Mouse (Mus musculus): ENCODE results near the gene Kcnj9. TPM values are rescaled to one million over a fixed set of nuclear protein-coding genes. Genes with fewer than 3 reads are reported as not detected.

Kcnj9 gene
- polyA plus RNA-seq, 1 experiment: 1.5 TPM

- Histone ChIP-seq H3K36me3 (ENCODE audit: control insufficient read depth, insufficient read depth, low read length) (no peaks in the 10 kb centered on the region), H3K4me1 (replicated peaks; ENCODE audit: control insufficient read depth, insufficient read depth, low read length) (peaks cover 9% of the 10 kb centered on the region), H3K27ac (ENCODE audit: control insufficient read depth, insufficient read depth, low read length) (no peak overlapping the region), H3K27me3 (ENCODE audit: control insufficient read depth, insufficient read depth, low read length) (no peaks in the 10 kb centered on the region), H3K4me3 (ENCODE audit: control insufficient read depth, insufficient read depth, low read length) (no peak overlapping the region)
- TF ChIP-seq POLR2A (IDR thresholded peaks at IDR 0.05; ENCODE audit: control insufficient read depth, extremely low read depth, insufficient read depth, low read length, poor library complexity): no peak
- no peak for TF ChIP-seq CTCF (IDR thresholded peaks at IDR 0.05; ENCODE audit: borderline replicate concordance, control insufficient read depth, extremely low read depth, insufficient read depth, low read length, poor library complexity)
- 89% methylated on average over 6 of the region's 6 CpGs for WGBS
- DNase-seq: no peak
Observed at GRCm38 (mm10) chr1:172273386-172273785, 55.7 kb downstream of the Kcnj9 start.

GRCm38 (mm10) chr1:172271765-172272164 lies 57.4 kb downstream of the Kcnj9 start:
- Histone ChIP-seq H3K4me3 (ENCODE audit: control insufficient read depth, insufficient read depth, low read length) (no peak overlapping the region), H3K4me1 (replicated peaks; ENCODE audit: control insufficient read depth, insufficient read depth, low read length) (peaks cover 4% of the 10 kb centered on the region; the same call in 1 of the 2 replicates), H3K36me3 (ENCODE audit: control insufficient read depth, insufficient read depth, low read length) (no peaks in the 10 kb centered on the region), H3K27me3 (ENCODE audit: control insufficient read depth, insufficient read depth, low read length) (no peaks in the 10 kb centered on the region), H3K27ac (ENCODE audit: control insufficient read depth, insufficient read depth, low read length) (no peak overlapping the region)
- no peak for DNase-seq
- WGBS: 94% methylated on average over 10 of the region's 10 CpGs
- TF ChIP-seq POLR2A (IDR thresholded peaks at IDR 0.05; ENCODE audit: control insufficient read depth, extremely low read depth, insufficient read depth, low read length, poor library complexity) (no peak), CTCF (IDR thresholded peaks at IDR 0.05; ENCODE audit: borderline replicate concordance, control insufficient read depth, extremely low read depth, insufficient read depth, low read length, poor library complexity) (no peak)

GRCm38 (mm10) chr1:172271208-172271607 lies 57.9 kb downstream of the Kcnj9 start:
- Histone ChIP-seq H3K4me3 (ENCODE audit: control insufficient read depth, insufficient read depth, low read length) (no peak overlapping the region), H3K27me3 (ENCODE audit: control insufficient read depth, insufficient read depth, low read length) (no peaks in the 10 kb centered on the region), H3K27ac (ENCODE audit: control insufficient read depth, insufficient read depth, low read length) (no peak overlapping the region), H3K4me1 (replicated peaks; ENCODE audit: control insufficient read depth, insufficient read depth, low read length) (peaks cover under 1% of the 10 kb centered on the region; the same call in 1 of the 2 replicates), H3K36me3 (ENCODE audit: control insufficient read depth, insufficient read depth, low read length) (no peaks in the 10 kb centered on the region)
- no peak for DNase-seq
- WGBS: 97% methylated on average over 3 of the region's 3 CpGs
- TF ChIP-seq CTCF (IDR thresholded peaks at IDR 0.05; ENCODE audit: borderline replicate concordance, control insufficient read depth, extremely low read depth, insufficient read depth, low read length, poor library complexity): no peak
- no peak for TF ChIP-seq POLR2A (IDR thresholded peaks at IDR 0.05; ENCODE audit: control insufficient read depth, extremely low read depth, insufficient read depth, low read length, poor library complexity)

Other genes with a start within 250 kb of the Kcnj9 start
- gene Copa, start 246.8 kb downstream of the Kcnj9 start, polyA plus RNA-seq (2012; rRNA removed): 53.9 and 58.9 TPM in 2 replicates
- 130 and 133 TPM in 2 replicates for gene Ncstn, start 246.5 kb downstream of the Kcnj9 start, polyA plus RNA-seq (2012; rRNA removed)
- 68.5 and 76.9 TPM in 2 replicates for gene Pex19, start 202.6 kb downstream of the Kcnj9 start, polyA plus RNA-seq (2012; rRNA removed)
- gene Dcaf8, start 181.2 kb downstream of the Kcnj9 start, polyA plus RNA-seq (2012; rRNA removed): 79.7 and 81.0 TPM in 2 replicates
- 28.4 and 38.8 TPM in 2 replicates for gene Pea15a, start 122.5 kb downstream of the Kcnj9 start, polyA plus RNA-seq (2012; rRNA removed)
- 0.54 and 1.4 TPM in 2 replicates for gene Casq1, start 109.5 kb downstream of the Kcnj9 start, polyA plus RNA-seq (2012; rRNA removed)
- 0.07 TPM in 1 of 2 replicates, not detected in the other for gene Atp1a4, start 70.9 kb downstream of the Kcnj9 start, polyA plus RNA-seq (2012; rRNA removed)
- gene Igsf8, start 67.7 kb downstream of the Kcnj9 start, polyA plus RNA-seq (2012; rRNA removed): 159 and 162 TPM in 2 replicates
- gene Atp1a2, start 31.3 kb downstream of the Kcnj9 start, polyA plus RNA-seq (2012; rRNA removed): 24.4 and 28.5 TPM in 2 replicates
- 3.2 and 3.9 TPM in 2 replicates for gene Kcnj10, start 11.9 kb upstream of the Kcnj9 start, polyA plus RNA-seq (2012; rRNA removed)
- gene Pigm, start 47.2 kb upstream of the Kcnj9 start, polyA plus RNA-seq (2012; rRNA removed): 20.8 and 25.3 TPM in 2 replicates
- 4.3 and 7.3 TPM in 2 replicates for gene Slamf9, start 146.0 kb upstream of the Kcnj9 start, polyA plus RNA-seq (2012; rRNA removed)
- gene Igsf9, start 152.5 kb upstream of the Kcnj9 start, polyA plus RNA-seq (2012; rRNA removed): 16.4 and 20.3 TPM in 2 replicates
- gene Tagln2, start 170.7 kb upstream of the Kcnj9 start, polyA plus RNA-seq (2012; rRNA removed): 178 and 183 TPM in 2 replicates
- gene Cfap45, start 191.5 kb upstream of the Kcnj9 start, polyA plus RNA-seq (2012; rRNA removed): 0.15 and 0.56 TPM in 2 replicates
- 1.8 and 1.9 TPM in 2 replicates for gene Vsig8, start 226.6 kb upstream of the Kcnj9 start, polyA plus RNA-seq (2012; rRNA removed)